Mouse (Mus musculus) A20 (cell line): ENCODE measurements around the gene Gm26602.
A peak's percentile ranks its signal among the peaks of the same experiment; 100 is the strongest.
"Not testable (repeated sequence)": the region's sequence is repeated elsewhere in the genome, so short reads cannot be mapped to it uniquely, and the experiment has no call there.

ENCODE experiments used
- DNase-seq: peaks from one replicate; pipeline ENCODE4 v3.0.0-alpha.2; 2011; ENCODE audit warnings: low read depth, low spot score

The Gm26602 gene

DNA sequence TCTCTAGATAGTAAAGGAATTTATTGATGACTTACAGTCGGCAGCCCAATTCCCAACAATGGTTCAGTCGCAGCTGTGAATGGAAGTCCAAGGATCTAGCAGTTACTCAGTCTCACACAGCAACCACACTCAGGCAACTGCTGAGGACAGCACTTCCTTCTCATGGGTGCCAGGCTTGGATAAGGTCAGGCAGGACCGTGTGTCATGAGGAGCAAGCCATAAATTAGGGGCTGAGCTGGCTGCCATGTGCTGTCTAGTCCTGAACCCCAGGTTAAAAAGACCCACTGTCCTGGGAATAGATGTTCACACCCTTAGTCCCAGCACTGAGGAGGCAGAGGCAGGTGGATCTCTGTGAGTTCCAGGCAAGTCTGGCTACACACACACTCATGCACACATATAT lies 25.7 kb upstream of the Gm26602 start:
- DNase-seq = not testable (repeated sequence)

DNA sequence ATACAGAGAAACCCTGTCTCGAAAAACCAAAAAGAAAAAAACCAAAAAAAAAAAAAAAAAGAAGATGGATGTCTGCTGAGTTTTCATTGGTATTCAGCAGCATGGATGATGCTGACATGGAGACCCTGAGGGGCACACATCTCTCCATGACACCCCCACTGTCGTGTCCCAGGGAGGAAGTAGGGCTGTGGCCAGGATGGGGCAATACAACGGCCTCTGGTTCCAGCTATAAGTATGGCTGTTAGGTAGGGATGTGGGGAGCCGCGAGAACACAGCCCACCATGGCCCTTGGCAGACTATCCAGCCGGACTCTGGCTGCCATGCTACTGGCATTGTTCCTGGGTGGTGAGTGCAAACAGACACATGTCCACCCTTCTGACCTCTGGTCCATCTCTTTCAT lies 24.6 kb upstream of the Gm26602 start, which contains the start of gene Elane:
Elane (plus strand) TSS at position 194 of the 400 bp plus-strand sequence.
- no peak for DNase-seq

GRCm38 (mm10) chr10:79886611-79887010 lies 24.0 kb upstream of the Gm26602 start:
- no peak for DNase-seq

GRCm38 (mm10) chr10:79889386-79889785 lies 21.3 kb upstream of the Gm26602 start:
- DNase-seq = no peak

GRCm38 (mm10) chr10:79890670-79891069 lies 20.0 kb upstream of the Gm26602 start, which contains the start of gene Cfd:
Cfd (plus strand) TSS chr10:79890853.
- no peak for DNase-seq

DNA sequence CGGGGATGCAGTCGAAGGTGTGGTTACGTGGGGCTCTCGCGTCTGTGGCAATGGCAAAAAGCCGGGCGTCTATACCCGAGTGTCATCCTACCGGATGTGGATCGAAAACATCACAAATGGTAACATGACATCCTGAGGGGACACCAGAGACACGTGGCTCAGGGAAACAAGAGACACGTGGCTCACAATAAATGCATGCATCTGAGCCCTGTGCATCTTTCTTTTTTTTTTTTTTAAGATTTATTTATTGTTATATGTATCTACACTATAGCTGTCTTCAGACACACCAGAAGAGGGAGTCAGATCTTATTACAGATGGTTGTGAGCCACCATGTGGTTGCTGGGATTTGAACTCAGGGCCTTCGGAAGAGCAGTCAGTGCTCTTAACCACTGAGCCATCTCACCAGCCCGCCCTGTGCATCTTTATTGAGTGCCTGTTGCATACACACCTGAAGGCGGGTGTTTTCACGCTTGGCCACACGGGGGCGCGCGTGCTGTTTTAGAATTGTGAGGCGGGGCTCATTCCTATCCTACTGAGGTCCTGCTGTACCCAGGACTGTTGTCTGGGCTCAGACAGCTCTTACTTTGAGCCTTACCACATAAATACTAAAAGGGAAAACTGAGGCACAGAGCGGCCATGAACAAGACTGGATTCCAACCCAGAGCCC lies 18.1 kb upstream of the Gm26602 start:
- DNase-seq = peak; percentile 86

DNA sequence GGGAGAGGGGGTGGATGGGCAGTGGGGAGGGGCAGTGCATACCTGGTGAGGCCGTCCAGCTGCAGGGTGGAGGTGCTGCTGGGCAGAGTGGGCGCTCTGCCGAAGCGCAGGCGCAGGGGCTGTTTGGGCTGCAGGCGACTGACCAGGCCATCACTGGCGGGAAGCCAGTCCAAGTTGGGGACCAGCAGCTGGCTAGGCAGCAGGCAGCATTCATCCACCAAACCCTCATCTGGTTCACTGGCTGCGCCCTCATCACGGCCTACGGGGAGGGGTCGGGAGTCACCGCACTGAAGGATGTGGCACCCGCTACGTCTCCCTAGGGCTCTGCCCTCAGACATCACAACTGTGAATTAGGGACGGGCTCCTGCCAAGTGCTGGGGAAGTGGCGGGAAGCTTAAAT lies 14.3 kb upstream of the Gm26602 start:
- DNase-seq = no peak

- DNase-seq = no peak
Measured at GRCm38 (mm10) chr10:79896814-79897213, 13.8 kb upstream of the Gm26602 start.

GRCm38 (mm10) chr10:79897316-79898245 lies 13.1 kb upstream of the Gm26602 start:
- no peak for DNase-seq

DNA sequence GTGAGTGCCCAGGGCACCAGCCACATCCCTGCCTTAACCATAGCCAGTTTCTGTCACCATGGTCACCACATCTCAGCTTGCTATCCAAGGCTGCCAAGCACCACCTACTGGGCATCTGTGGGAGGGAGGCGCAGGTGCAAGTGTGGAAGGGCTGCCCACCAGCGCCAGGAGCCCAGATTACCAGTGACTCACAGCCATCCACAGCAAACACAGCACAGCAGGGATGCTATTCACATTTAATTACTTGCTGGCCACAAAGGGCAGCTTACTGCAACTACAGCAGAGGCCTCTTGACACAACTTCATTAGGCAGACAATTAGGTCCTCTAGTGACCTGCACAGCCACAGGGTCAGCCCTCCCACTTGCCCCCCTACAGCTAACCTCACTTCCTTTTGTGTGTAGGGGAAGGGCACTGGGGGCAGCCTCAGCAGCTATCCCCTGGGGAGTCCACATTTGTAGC lies 9.7 kb upstream of the Gm26602 start:
- no peak for DNase-seq

DNA sequence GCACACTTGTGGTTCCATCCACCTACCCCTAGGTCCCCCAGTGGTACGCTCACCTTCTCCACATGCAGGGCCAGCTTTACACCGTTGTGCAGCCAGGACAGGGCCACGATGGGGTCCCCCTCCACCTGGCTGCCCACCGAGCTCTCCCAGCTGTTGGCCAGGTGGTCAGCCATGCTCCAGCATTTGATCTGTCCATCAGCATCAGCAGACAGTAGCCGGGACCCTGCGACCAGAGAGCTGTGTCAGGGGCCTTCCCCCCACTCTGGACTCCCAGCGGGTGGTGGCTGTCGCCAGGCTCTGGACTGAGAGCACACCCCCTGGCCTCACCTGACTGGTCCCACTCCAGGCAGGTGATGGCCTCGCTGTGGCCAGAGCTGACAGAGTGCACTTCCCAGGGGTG lies 3.9 kb upstream of the Gm26602 start:
- DNase-seq = no peak

GRCm38 (mm10) chr10:79907415-79907814 lies 3.2 kb upstream of the Gm26602 start:
- DNase-seq = no peak

DNA sequence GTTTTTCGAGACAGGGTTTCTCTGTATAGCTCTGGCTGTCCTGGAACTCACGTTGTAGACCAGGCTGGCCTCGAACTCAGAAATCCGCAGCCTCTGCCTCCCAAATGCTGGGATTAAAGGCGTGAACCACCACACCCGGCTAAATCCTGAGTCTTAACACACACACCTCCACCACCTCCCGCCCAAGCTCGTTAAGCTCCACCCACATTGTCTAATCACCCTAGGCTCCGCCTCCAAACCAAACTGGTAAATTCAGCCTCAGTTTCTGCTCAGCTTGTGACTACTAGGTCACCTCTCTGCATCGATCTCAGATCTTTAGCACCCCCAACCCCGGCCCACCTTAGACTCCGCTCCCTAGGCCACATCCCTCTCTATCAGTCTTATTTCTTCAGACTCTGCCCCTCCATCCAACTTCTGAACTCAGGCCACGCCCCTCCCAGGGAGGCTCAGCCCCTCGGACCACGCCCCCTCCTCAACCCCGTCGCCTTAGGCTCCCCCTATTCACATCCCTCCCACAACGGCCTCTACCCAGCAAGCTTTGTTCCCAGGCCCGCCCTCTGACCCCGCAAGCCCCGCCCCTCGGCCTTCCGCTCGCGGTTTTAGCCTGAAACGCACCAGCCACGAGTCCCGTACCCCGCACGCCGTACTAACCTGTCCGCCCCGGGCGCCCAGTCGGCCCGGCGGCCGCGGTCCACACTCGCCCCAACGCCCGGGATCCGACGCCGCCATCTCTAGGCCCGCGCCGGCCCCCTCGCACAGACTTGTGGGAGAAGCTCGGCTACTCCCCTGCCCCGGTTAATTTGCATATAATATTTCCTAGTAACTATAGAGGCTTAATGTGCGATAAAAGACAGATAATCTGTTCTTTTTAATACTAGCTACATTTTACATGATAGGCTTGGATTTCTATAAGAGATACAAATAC lies 2.2 kb upstream of the Gm26602 start, which contains the start of gene Med16:
Med16 (minus strand) TSS at position 757 of the 925 bp plus-strand sequence.
- DNase-seq = peak; percentile 99

DNA sequence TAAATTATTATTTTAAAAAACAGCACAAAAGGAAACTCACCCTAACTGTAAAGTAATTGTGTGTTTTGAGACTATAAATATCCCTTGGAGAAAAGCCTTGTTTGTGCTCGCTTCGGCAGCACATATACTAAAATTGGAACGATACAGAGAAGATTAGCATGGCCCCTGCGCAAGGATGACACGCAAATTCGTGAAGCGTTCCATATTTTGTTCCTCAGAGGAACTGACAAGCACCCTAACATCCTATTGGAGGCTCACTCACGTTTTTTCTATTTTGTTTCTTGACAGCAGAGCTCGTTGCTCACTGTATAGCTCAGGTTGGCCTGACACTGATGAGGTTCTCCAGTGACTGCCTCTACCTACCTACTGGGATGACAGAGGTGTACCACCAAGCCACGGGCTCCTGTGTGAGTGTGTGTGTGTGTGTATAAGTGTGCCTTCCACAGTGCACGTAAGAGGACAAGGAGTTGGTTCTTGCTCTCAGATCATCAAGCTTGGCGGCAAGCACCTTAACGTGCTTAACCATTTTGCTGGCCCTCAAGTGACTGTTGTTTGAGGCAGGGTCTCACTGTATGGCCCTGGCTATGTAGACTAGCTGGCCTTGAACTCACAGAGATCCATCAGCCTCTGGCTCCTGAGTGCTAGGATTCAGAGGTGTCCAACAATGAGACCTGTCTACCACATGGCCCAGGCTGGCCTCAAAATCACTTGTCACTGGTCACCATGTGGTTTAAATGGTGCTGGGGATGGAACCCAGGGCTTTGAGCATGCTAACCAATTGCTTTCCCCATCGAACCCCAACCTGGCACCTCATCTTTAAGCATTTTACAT lies 1.3 kb upstream of the Gm26602 start:
- DNase-seq = no peak

DNA sequence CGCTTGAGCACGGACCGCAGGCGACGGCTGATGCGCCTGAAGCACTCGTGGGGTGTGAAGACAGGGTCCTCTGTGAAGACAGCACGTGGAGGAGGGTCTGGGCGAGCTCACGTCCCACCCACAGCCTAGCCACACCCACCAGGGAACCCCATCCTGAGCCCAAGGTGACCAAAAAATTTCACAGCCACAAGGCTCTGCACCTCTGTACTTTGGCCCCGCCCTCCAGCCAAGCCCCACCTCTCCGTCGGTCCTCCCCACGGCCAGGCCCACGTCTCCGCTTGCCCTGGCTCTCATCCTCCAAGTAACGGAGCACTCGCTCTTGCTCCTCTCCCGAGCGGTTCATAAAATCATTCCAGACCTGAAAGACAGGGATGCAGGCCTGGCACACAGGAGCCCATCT lies 1.8 kb downstream of the Gm26602 start:
- no peak for DNase-seq

- DNase-seq = no peak
Measured at GRCm38 (mm10) chr10:79914131-79914947, 3.7 kb downstream of the Gm26602 start.

DNA sequence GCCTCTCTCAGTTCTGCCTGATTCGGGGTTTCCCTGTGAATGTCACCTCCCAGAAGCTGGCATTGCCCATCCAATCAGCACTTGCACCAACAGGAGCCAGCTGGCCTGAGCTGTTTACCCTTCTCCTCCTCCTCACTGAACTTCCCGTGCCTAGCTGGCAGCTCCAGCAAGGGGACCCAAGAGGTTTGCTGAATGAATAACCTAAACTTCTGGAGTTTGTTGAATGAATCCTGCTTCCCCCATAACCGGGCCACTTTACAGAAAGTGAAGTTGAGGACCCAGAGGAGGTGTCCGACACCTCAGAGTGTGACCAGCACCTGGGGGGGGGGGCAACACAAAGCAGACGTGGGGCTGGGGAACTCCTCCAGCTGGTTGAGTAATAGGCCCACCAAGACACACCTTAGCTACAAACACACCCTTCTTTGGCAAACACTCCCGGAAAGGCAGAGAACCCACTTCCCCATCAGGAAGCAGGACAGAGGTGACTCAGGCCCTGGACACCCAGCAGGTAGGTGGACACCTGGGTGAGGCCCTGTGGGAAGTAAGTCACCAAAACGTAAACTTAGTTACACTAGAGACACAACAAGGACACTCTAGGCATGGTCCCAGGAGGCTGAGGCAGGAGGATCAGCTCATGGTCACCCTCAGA lies 4.4 kb downstream of the Gm26602 start:
- DNase-seq = no peak

DNA sequence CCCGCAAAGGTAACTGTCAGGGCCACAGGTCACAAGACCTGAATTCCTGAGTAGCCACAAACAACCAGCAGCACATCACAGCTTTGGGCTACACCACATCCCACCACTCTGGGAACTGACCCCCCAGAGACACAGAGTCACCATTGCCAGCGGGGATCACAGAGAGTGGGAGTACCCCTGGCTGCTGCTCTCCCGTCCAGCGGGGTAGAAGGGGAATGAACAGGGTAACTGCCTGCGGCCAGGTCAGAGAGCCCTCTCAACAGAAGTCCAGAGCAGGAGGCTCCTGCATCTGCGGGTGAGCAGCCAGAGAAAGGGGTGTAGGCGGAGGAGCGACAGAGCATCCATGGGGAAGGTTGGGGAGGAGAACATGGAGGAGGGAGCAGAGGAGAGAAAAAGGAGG lies 5.4 kb downstream of the Gm26602 start:
- peak; percentile 33 for DNase-seq
